Mouse (Mus musculus): Measurements from ENCODE around the gene Dhh. TPM values are rescaled to one million over a fixed set of nuclear protein-coding genes. Genes with fewer than 3 reads are reported as not detected.
A peak's percentile ranks its signal among the peaks of the same experiment; 100 is the strongest.

Dhh gene
- polyA plus RNA-seq, 1 experiment from 2014 or later: 0.46 TPM

GRCm38 (mm10) chr15:98881656-98882008 is 16.7 kb downstream of the Dhh start:
- peak overlapping the region; percentile 90 for H3K27ac ChIP-seq
- no peaks in the 10 kb centered on the region for H3K9me3 ChIP-seq
- peak overlapping the region; percentile 79 for H3K4me3 ChIP-seq
- H3K36me3 ChIP-seq: peaks cover 8% of the 10 kb centered on the region
- WGBS: 9% methylated on average over 5 of the region's 5 CpGs
- no peaks in the 10 kb centered on the region for H3K27me3 ChIP-seq (ENCODE audit: insufficient read depth, poor library complexity, severe bottlenecking)
- H3K4me1 ChIP-seq (replicated peaks): peaks cover 25% of the 10 kb centered on the region
- no peak for DNase-seq (ENCODE audit: low spot score)

GRCm38 (mm10) chr15:98880978-98881655 is 17.2 kb downstream of the Dhh start:
- Histone ChIP-seq H3K9me3 (no peaks in the 10 kb centered on the region), H3K4me3 (peak overlapping the region; percentile 79), H3K4me1 (replicated peaks) (peaks cover 25% of the 10 kb centered on the region), H3K27me3 (ENCODE audit: insufficient read depth, poor library complexity, severe bottlenecking) (no peaks in the 10 kb centered on the region), H3K36me3 (peaks cover 8% of the 10 kb centered on the region), H3K27ac (peak overlapping the region; percentile 90)
- WGBS: under 1% methylated on average over 48 of the region's 48 CpGs
- peak; percentile 98 for DNase-seq (ENCODE audit: low spot score)

- Histone ChIP-seq H3K4me3 (no peak overlapping the region), H3K9me3 (no peaks in the 10 kb centered on the region), H3K27ac (no peak overlapping the region), H3K4me1 (replicated peaks) (peaks cover 35% of the 10 kb centered on the region), H3K27me3 (ENCODE audit: insufficient read depth, poor library complexity, severe bottlenecking) (no peaks in the 10 kb centered on the region), H3K36me3 (peaks cover 8% of the 10 kb centered on the region)
- 16% methylated on average over 3 of the region's 3 CpGs for WGBS
- peak; percentile 57 for DNase-seq (ENCODE audit: low spot score)
These were observed 21.0 kb downstream of the Dhh start for GRCm38 (mm10) chr15:98877331-98877730.

- Histone ChIP-seq H3K4me3 (peak overlapping the region; percentile 99), H3K9me3 (no peaks in the 10 kb centered on the region), H3K36me3 (peaks cover 13% of the 10 kb centered on the region), H3K4me1 (replicated peaks) (peaks cover 46% of the 10 kb centered on the region), H3K27me3 (ENCODE audit: insufficient read depth, poor library complexity, severe bottlenecking) (no peaks in the 10 kb centered on the region), H3K27ac (peak overlapping the region; percentile 99)
- WGBS: under 1% methylated on average over 51 of the region's 51 CpGs
- peak; percentile 94 for DNase-seq (ENCODE audit: low spot score)
These were observed 26.1 kb downstream of the Dhh start for GRCm38 (mm10) chr15:98871916-98872888.

GRCm38 (mm10) chr15:98871070-98871915 is 27.0 kb downstream of the Dhh start, which contains the start of gene Kmt2d:
TSS of gene Kmt2d (minus strand) at chr15:98871204.
- Histone ChIP-seq H3K4me1 (replicated peaks) (peaks cover 48% of the 10 kb centered on the region), H3K9me3 (no peaks in the 10 kb centered on the region), H3K27ac (peak within 1 kb of the TSS; percentile 99), H3K36me3 (peaks cover 22% of the 10 kb centered on the region), H3K4me3 (peak within 1 kb of the TSS; percentile 99), H3K27me3 (ENCODE audit: insufficient read depth, poor library complexity, severe bottlenecking) (no peaks in the 10 kb centered on the region)
- WGBS: under 1% methylated on average over 73 of the region's 94 CpGs
- no peak for DNase-seq (ENCODE audit: low spot score)

GRCm38 (mm10) chr15:98870179-98871069 is 27.9 kb downstream of the Dhh start:
- under 1% methylated on average over 16 of the region's 16 CpGs for WGBS
- Histone ChIP-seq H3K4me1 (replicated peaks) (peaks cover 48% of the 10 kb centered on the region), H3K27ac (peak overlapping the region; percentile 99), H3K27me3 (ENCODE audit: insufficient read depth, poor library complexity, severe bottlenecking) (no peaks in the 10 kb centered on the region), H3K36me3 (peaks cover 31% of the 10 kb centered on the region), H3K4me3 (peak overlapping the region; percentile 99), H3K9me3 (no peaks in the 10 kb centered on the region)
- peak; percentile 38 for DNase-seq (ENCODE audit: low spot score)

- peak overlapping the region; percentile 99 for H3K27ac ChIP-seq
- peaks cover 48% of the 10 kb centered on the region for H3K4me1 ChIP-seq (replicated peaks)
- peak overlapping the region; percentile 99 for H3K4me3 ChIP-seq
- no peaks in the 10 kb centered on the region for H3K27me3 ChIP-seq (ENCODE audit: insufficient read depth, poor library complexity, severe bottlenecking)
- H3K9me3 ChIP-seq: no peaks in the 10 kb centered on the region
- WGBS: 13% methylated on average over 8 of the region's 8 CpGs
- H3K36me3 ChIP-seq: peaks cover 40% of the 10 kb centered on the region
- DNase-seq (ENCODE audit: low spot score): no peak
These were observed 28.8 kb downstream of the Dhh start for GRCm38 (mm10) chr15:98869342-98870178.

- H3K4me1 ChIP-seq (replicated peaks): peaks cover 48% of the 10 kb centered on the region
- no peaks in the 10 kb centered on the region for H3K9me3 ChIP-seq
- H3K4me3 ChIP-seq: peak overlapping the region; percentile 99
- peaks cover 50% of the 10 kb centered on the region for H3K36me3 ChIP-seq
- peak overlapping the region; percentile 35; the same call in 1 of the 2 replicates for H3K27ac ChIP-seq
- no peaks in the 10 kb centered on the region for H3K27me3 ChIP-seq (ENCODE audit: insufficient read depth, poor library complexity, severe bottlenecking)
- DNase-seq (ENCODE audit: low spot score): no peak
- WGBS: 46% methylated on average over 11 of the region's 11 CpGs
These were observed 29.8 kb downstream of the Dhh start for GRCm38 (mm10) chr15:98868346-98869063.

GRCm38 (mm10) chr15:98867321-98867720 is 31.0 kb downstream of the Dhh start:
- Histone ChIP-seq H3K27me3 (ENCODE audit: insufficient read depth, poor library complexity, severe bottlenecking) (no peaks in the 10 kb centered on the region), H3K9me3 (no peaks in the 10 kb centered on the region), H3K4me1 (replicated peaks) (peaks cover 38% of the 10 kb centered on the region), H3K36me3 (peaks cover 62% of the 10 kb centered on the region), H3K4me3 (peak overlapping the region; percentile 99; the same call in 1 of the 2 replicates), H3K27ac (no peak overlapping the region)
- no peak for DNase-seq (ENCODE audit: low spot score)
- 80% methylated on average over 6 of the region's 6 CpGs for WGBS

GRCm38 (mm10) chr15:98866501-98866900 is 31.8 kb downstream of the Dhh start:
- H3K36me3 ChIP-seq: peaks cover 70% of the 10 kb centered on the region
- H3K9me3 ChIP-seq: no peaks in the 10 kb centered on the region
- 90% methylated on average over 5 of the region's 5 CpGs for whole genome bisulfite sequencing
- no peak overlapping the region for H3K27ac ChIP-seq
- peaks cover 42% of the 10 kb centered on the region for H3K4me1 ChIP-seq (replicated peaks)
- no peaks in the 10 kb centered on the region for H3K27me3 ChIP-seq (ENCODE audit: insufficient read depth, poor library complexity, severe bottlenecking)
- no peak for DNase-seq (ENCODE audit: low spot score)
- 0 out of 2 replicates have a peak overlapping the region, but pooled peaks have one; percentile 99 for H3K4me3 ChIP-seq
